Mouse (Mus musculus): ENCODE results near the gene Pspn.
A peak's percentile ranks its signal among the peaks of the same experiment; 100 is the strongest.

Pspn gene

GRCm38 (mm10) chr17:56996506-56996905 lies 3.3 kb downstream of the Pspn start:
- DNase-seq (ENCODE audit: low spot score in 2 of 2) = no peak

DNA sequence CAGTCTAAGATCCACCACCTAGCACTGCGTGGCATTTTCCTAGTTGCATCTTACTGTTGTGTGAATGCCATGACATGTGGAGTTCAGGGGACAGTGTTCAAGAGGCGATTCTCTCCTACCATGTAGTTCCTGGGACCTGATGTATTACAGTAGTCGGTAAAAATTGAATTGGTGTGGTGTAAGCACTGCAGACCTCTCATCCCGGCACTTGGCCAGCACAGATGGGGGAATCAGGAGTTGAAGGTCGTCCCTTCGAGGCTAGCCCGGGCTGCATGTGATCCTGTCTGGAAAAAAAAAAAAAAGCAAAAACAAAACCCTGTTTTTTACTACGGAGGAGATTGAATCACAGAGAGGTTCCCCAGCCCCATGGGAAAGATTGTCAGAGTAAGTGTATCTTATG lies 4.8 kb downstream of the Pspn start:
- DNase-seq (ENCODE audit: low spot score in 2 of 2) = no peak

DNA sequence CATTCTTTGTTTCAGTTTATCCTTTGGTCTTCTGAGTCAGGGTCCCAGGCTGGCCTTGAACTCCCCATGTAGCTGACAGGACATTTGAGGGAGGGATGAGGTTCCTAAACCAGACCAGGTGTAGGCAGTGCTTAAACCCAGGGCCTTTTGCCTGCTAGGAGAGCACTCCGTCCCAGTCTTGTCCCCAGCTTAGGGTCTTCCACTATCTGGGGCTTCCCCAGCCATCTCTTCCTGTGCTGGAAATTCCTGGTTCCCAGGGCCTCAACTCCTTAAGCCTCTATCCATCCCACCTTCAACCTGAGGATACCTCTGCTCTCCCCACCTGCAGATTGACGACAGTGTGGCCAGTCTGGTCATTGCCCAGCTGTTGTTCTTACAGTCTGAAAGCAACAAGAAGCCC lies 8.9 kb downstream of the Pspn start:
- DNase-seq (ENCODE audit: low spot score in 2 of 2) = no peak

- DNase-seq (ENCODE audit: low spot score in 2 of 2) = peak; percentile 88 to 89
These were observed 9.6 kb downstream of the Pspn start, which contains the start of gene Clpp for GRCm38 (mm10) chr17:56990115-56990746. Clpp (plus strand) TSS chr17:56990305.

- DNase-seq (ENCODE audit: low spot score in 2 of 2) = peak in 1 of 2 experiments; percentile 71
These were observed 10.2 kb downstream of the Pspn start for GRCm38 (mm10) chr17:56989467-56990114.

DNA sequence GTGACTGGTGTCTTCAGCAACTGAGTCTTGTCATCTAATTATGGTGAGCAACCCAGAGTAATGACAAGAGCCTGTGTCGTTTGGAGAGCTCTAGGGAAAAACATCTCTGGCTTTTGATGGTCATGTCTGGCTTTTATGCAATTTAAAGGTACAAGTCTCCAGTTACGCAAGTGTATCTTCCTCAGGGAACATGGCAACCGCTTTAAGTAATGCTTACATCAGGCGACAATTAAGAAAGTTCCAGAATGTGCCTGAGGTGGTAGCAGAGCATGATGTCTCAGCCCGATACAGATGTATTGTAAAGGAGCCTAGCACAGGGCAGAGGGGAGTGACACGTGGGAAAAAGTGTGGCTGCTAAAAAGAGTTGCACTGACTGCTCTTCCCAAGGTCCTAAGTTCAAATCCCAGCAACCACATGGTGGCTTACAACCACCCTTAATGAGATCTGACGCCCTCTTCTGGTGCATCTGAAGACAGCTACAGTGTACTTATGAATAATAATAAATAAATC lies 10.8 kb downstream of the Pspn start:
- no peak for DNase-seq (ENCODE audit: low spot score in 2 of 2)

- DNase-seq (ENCODE audit: low spot score in 2 of 2) = no peak
These were observed 11.4 kb downstream of the Pspn start for GRCm38 (mm10) chr17:56988441-56988840.

- no peak for DNase-seq (ENCODE audit: low spot score in 2 of 2)
These were observed 13.6 kb downstream of the Pspn start for GRCm38 (mm10) chr17:56986105-56986805.

- DNase-seq (ENCODE audit: low spot score in 2 of 2) = no peak
These were observed 14.2 kb downstream of the Pspn start for GRCm38 (mm10) chr17:56985656-56986055.

DNA sequence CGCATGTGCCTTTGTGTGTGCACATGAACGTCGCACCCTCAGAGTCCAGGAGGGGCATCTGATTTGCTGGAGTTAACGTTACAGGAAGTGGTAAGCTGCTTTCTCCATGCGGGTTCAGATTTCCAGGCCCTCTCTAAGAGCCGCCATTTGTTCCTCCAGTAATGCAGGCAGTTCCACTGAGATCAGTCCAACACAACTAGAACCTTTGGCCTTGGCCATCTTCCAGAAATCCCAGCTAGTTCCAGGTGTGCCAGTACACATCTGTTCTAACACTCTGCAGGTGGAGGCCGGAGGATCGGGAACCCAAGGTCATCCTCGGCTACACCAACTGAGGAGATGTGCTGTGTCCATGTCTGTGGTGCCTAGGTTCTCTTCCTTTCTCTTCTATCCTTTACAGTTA lies 14.9 kb downstream of the Pspn start:
- DNase-seq (ENCODE audit: low spot score in 2 of 2) = no peak

GRCm38 (mm10) chr17:56982013-56982412 lies 17.8 kb downstream of the Pspn start, which contains the start of gene Acer1:
Acer1 (minus strand) TSS chr17:56982126.
- no peak for DNase-seq (ENCODE audit: low spot score in 2 of 2)

DNA sequence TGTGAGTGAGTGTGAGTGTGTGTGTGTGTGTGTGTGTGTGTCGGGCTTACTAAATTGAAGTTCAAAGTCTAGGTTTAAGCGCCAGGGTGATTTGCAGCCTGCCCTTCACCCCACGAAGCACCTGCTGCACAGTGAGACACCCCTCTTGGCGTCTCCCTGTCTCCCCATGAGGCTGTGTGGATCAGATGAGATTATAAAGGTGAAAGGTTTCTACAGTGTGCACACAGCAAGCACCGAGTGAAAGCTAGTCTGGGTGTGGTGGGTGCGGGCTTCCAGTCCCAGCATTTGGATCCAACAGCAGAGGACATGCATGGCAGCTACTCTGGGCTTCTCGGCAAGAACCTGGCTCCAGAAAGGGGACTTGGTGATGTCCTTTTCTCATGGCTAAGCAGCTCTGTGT lies 18.8 kb downstream of the Pspn start:
- no peak for DNase-seq (ENCODE audit: low spot score in 2 of 2)

- DNase-seq (ENCODE audit: low spot score in 2 of 2) = no peak
These were observed 20.3 kb downstream of the Pspn start for GRCm38 (mm10) chr17:56979524-56979923.

- no peak for DNase-seq (ENCODE audit: low spot score in 2 of 2)
These were observed 23.1 kb downstream of the Pspn start for GRCm38 (mm10) chr17:56976531-56977390.

DNA sequence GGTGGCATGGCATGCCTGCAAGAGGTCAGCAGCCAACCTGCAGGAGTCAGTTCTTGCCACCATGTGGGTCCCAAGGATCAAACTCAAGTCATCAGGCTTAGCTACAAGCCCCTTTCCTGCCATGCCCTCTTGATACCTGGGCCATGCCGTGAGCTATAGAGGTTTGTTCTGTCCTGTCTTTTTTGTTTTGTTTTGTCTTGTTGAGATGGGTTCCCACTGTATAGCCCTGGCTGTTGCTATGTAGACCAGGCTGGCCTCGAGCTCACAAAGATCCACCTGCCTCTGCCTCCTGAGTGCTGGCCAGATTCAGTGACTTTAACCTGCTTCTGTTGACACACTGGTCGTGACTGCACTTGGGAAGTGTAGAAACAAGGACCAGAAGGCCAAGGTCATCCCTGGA lies 24.4 kb downstream of the Pspn start:
- DNase-seq (ENCODE audit: low spot score in 2 of 2) = no peak

- DNase-seq (ENCODE audit: low spot score in 2 of 2) = no peak
These were observed 25.0 kb downstream of the Pspn start for GRCm38 (mm10) chr17:56974708-56975240.

- DNase-seq (ENCODE audit: low spot score in 2 of 2) = no peak
These were observed 25.7 kb downstream of the Pspn start for GRCm38 (mm10) chr17:56973956-56974707.

GRCm38 (mm10) chr17:56970081-56970480 lies 29.7 kb downstream of the Pspn start:
- no peak for DNase-seq (ENCODE audit: low spot score in 2 of 2)

DNA sequence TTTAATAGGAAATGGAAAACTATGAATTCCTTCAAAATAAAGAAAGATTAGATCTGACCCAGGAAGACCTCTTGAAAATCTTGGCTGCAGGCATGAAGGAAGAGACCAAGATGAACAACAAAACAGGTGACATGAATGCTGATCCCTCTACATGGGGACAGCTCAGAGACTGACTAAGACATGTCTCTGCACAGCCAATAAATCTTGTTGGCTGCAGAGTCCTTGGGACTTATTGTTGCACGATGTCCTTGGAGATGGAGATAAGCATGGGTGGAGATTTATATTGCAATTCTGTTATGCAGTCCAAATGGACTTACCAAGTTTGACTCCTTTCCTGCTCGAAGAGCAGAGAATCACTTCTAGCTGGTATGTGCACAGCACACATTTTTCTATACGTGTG lies 30.5 kb downstream of the Pspn start:
- DNase-seq (ENCODE audit: low spot score in 2 of 2) = no peak

- DNase-seq (ENCODE audit: low spot score in 2 of 2) = no peak
These were observed 36.2 kb downstream of the Pspn start for GRCm38 (mm10) chr17:56963646-56964045.

All from frontal cortex, postnatal 14 days (tissue).